Mouse (Mus musculus) C2C12 (cell line): ENCODE measurements around the gene Txlnb. TPM values are rescaled to one million over a fixed set of nuclear protein-coding genes. Genes with fewer than 3 reads are reported as not detected.
"Not testable (repeated sequence)": the region's sequence is repeated elsewhere in the genome, so short reads cannot be mapped to it uniquely, and the experiment has no call there.

Source experiments
- H3K27me3 ChIP-seq: one replicate; pipeline ENCODE4 v1.6.1; 2011; ENCODE audit not compliant: control insufficient read depth, insufficient read depth, insufficient read length
- H3K36me3 ChIP-seq: one replicate; pipeline ENCODE4 v1.6.1; 2011; ENCODE audit not compliant: control insufficient read depth, insufficient read depth
- H3K4me3 ChIP-seq: one replicate; pipeline ENCODE4 v1.5.1; 2011; ENCODE audit warnings: mild to moderate bottlenecking, control low read depth; ENCODE audit not compliant: poor library complexity, insufficient read depth, severe bottlenecking
- H3K79me2 ChIP-seq: one replicate; pipeline ENCODE4 v1.6.1; 2011; ENCODE audit not compliant: control insufficient read depth, insufficient read depth
- H3K79me3 ChIP-seq: one replicate; pipeline ENCODE4 v1.6.1; 2011; ENCODE audit warnings: low read depth, control low read depth
- H3ac ChIP-seq: one replicate; pipeline ENCODE3; 2011; ENCODE audit warnings: low read depth; ENCODE audit not compliant: control insufficient read depth, insufficient read length
- CEBPB ChIP-seq: IDR thresholded peaks from one replicate; pipeline ENCODE4 v1.6.1; 2011; ENCODE audit warnings: low read depth, mild to moderate bottlenecking, control low read depth, moderate library complexity
- CTCF ChIP-seq: IDR thresholded peaks from one replicate; pipeline ENCODE4 v1.5.1; 2011; ENCODE audit not compliant: control insufficient read depth, insufficient read depth, insufficient read length
- FOSL1 ChIP-seq: IDR thresholded peaks from one replicate; pipeline ENCODE4 v1.8.0; 2011; ENCODE audit warnings: mild to moderate bottlenecking, low read length; ENCODE audit not compliant: poor library complexity, insufficient read depth, severe bottlenecking
- MAX ChIP-seq: IDR thresholded peaks from one replicate; pipeline ENCODE4 v1.6.1; 2011; ENCODE audit warnings: mild to moderate bottlenecking, control low read depth
- MYOD1 ChIP-seq: IDR thresholded peaks from one replicate; pipeline ENCODE4 v1.6.1; 2011; ENCODE audit warnings: low read depth; ENCODE audit not compliant: control insufficient read depth, insufficient read length
- MYOG ChIP-seq: IDR thresholded peaks from one replicate; pipeline ENCODE4 v1.6.1; 2011; ENCODE audit not compliant: control insufficient read depth, insufficient read length; ENCODE audit errors: extremely low read depth
- USF1 ChIP-seq: IDR thresholded peaks from one replicate; pipeline ENCODE4 v1.6.1; 2011; ENCODE audit warnings: low read depth, mild to moderate bottlenecking, control low read depth, moderate library complexity
- polyA plus RNA-seq: library from polyadenylated mRNA; unstranded; fragments of >200 nt; fragmentation: generic; extraction: Trizol; gene quantifications from one replicate; pipeline ENCODE4 v1.2.1, GENCODE M21; 2012; ENCODE audit warnings: missing spikeins

Txlnb gene
- polyA plus RNA-seq, 1 experiment: 0.07 TPM

DNA sequence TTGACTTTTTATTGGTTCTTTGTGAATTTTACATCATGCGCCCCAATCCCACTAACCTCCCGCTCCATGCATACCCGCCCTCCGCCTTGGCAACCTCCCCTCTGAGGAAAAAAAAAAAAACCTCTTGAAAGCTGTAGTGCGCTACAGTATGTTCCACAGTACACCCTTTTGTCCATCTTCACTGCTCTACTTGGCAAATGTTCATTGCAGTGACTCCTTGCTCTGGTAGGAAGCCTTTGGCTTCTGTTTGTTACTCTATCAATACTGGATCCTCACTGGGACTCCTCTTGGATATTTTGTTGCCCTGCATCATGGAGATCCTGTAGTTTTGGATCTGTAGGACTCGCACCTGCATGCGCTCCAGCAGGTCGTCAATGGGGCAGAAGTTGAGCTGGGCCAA, 33.1 kb upstream of the Txlnb start:
- H3K27me3 ChIP-seq: no peaks in the 10 kb centered on the region
- H3K4me3 ChIP-seq: no peak overlapping the region
- no peaks in the 10 kb centered on the region for H3K79me3 ChIP-seq
- no peaks in the 10 kb centered on the region for H3K36me3 ChIP-seq
- no peaks in the 10 kb centered on the region for H3K79me2 ChIP-seq
- TF ChIP-seq MYOD1 (no peak), CEBPB (no peak), MYOG (no peak), FOSL1 (no peak)
- no peak overlapping the region for H3ac ChIP-seq

DNA sequence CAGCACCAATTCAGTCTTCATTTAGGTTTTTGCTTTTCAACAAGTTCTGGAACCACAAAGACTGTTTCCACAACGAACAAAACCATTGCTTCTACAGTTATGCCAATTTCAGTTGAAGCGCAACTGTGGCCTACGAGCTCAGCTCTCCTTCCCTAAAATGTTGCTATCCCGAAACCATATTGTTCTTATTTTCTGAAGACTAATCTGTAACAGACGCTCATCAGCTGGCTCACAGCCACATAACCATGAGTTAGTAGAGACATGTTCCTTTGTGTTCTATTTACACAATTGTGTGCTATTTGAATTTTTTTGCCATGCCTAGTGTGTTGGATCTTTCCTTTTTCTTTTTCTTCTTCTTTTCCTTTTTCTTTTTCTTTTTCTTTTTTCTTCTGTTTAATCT, 26.2 kb upstream of the Txlnb start:
- Histone ChIP-seq H3K36me3 (no peaks in the 10 kb centered on the region), H3K79me3 (no peaks in the 10 kb centered on the region), H3K4me3 (no peak overlapping the region), H3K27me3 (no peaks in the 10 kb centered on the region), H3K79me2 (no peaks in the 10 kb centered on the region), H3ac (no peak overlapping the region)
- TF ChIP-seq MYOG: no peak
- TF ChIP-seq CEBPB: no peak
- TF ChIP-seq MYOD1: no peak
- TF ChIP-seq CTCF: no peak
- no peak for TF ChIP-seq MAX
- no peak for TF ChIP-seq FOSL1
- no peak for TF ChIP-seq USF1

DNA sequence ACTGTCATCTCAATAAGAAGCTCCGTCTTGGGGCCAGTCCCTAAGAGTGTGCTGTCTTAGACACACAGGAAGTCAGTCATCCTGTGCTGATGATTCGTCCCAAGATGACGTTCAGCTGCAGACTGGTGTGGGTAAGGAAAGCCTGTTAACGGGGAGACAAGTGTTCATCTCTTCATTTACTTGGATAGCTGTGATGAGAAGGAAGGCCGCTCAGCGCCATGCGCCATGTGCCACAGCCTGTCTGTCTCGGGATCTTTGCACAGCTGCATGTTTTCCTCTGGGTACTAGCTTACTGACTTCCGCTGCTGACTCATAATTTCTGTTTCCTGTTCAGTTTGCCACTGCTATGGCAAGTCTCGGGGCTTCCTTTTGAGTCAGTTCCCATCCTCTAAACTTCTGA, 23.7 kb upstream of the Txlnb start:
- Histone ChIP-seq H3K79me2 (no peaks in the 10 kb centered on the region), H3ac (no peak overlapping the region), H3K27me3 (no peaks in the 10 kb centered on the region), H3K36me3 (no peaks in the 10 kb centered on the region), H3K4me3 (no peak overlapping the region), H3K79me3 (no peaks in the 10 kb centered on the region)
- no peak for TF ChIP-seq CTCF
- TF ChIP-seq MYOG: no peak
- TF ChIP-seq MAX: no peak
- no peak for TF ChIP-seq USF1
- no peak for TF ChIP-seq MYOD1
- TF ChIP-seq FOSL1: no peak
- no peak for TF ChIP-seq CEBPB

DNA sequence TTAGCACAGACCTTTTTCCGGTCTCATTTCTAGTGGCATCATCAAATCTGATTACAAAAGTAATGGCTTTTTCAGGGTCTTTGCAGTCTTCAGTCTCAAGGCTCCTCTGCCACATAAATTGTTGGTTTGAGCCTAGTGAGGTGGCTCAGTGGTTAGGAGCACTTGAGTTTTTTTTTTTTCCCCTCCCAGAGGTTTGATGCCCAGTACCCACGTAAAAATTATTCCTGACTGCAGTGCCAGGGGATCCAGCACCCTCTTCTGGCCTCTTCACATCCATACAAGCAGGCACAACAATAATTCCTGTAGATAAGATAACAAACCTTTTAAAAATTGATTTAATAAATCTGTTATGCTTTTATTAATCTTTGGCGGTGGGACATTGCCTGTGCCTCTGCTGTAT, 21.7 kb upstream of the Txlnb start:
- no peaks in the 10 kb centered on the region for H3K79me2 ChIP-seq
- no peak for TF ChIP-seq FOSL1
- TF ChIP-seq MYOG: no peak
- TF ChIP-seq CEBPB: no peak
- TF ChIP-seq MAX: no peak
- TF ChIP-seq USF1: no peak
- no peak for TF ChIP-seq CTCF
- no peak for TF ChIP-seq MYOD1
- no peak overlapping the region for H3ac ChIP-seq
- no peaks in the 10 kb centered on the region for H3K27me3 ChIP-seq
- no peak overlapping the region for H3K4me3 ChIP-seq
- H3K36me3 ChIP-seq: no peaks in the 10 kb centered on the region
- no peaks in the 10 kb centered on the region for H3K79me3 ChIP-seq

DNA sequence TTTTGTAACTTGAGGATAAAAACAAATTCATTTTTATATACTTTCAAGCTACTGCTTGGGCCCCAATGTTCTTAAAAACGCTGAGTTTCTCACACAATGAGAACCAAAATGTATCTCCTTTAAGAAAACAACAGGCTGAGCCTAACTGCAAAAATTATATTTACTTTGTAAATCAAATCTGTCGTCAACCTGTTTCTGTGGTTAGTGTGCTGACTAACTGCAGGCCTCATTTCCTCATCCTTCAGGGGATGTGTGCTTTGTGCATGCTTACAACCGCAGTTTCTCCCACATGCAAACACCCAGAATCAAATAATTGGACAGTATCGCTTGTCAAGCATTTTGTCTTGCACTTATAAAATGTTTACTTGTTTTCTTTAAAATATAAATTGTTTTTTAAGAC, 20.9 kb upstream of the Txlnb start:
- H3K4me3 ChIP-seq: no peak overlapping the region
- no peak overlapping the region for H3ac ChIP-seq
- H3K79me3 ChIP-seq: no peaks in the 10 kb centered on the region
- no peaks in the 10 kb centered on the region for H3K27me3 ChIP-seq
- no peaks in the 10 kb centered on the region for H3K36me3 ChIP-seq
- H3K79me2 ChIP-seq: no peaks in the 10 kb centered on the region
- TF ChIP-seq MAX (peak; percentile 83), CEBPB (peak; percentile 91), FOSL1 (peak; percentile 51), CTCF (no peak), MYOD1 (peak; percentile 51), MYOG (no peak), USF1 (no peak)

DNA sequence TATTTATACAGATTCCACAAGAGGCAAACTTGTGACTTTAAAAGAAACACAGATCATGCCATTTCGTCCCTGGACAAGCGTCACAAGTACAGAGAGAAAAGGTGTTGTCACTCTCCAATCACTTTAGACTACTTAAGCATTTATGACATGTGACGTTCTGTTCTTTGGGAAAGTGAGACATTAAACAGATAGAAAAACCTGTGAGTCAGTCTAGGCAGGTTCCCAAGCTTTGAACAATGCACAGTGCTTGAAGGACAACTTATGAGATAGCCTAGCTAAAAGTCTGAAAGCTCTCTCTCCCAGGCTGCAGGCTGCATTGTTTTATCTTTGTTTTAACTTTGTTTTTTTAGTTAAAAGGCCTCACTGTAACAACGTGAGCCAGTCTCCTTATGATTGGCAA, 19.3 kb upstream of the Txlnb start:
- not testable (repeated sequence) for H3K79me3 ChIP-seq, H3K36me3 ChIP-seq, H3K4me3 ChIP-seq, H3K79me2 ChIP-seq, H3K27me3 ChIP-seq, H3ac ChIP-seq

DNA sequence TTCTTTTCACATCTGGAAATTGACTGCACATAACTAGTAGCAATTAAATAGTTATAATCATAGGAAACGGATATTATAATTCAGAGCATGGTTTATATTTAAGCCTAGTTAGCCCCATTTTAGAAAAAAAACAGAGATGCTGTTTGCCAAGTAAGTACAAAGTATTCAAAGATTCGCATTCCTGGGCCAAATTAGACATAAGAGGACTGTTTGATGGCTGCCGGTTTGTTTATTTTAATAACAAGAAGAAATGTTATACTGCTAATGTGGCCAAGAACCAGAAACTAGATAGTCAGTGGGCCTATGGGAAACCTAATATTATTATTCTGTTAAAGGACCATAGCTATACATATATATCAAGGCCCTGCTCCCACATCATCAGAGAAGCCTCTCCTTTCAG, 9.3 kb upstream of the Txlnb start:
- no peaks in the 10 kb centered on the region for H3K36me3 ChIP-seq
- H3K27me3 ChIP-seq: no peaks in the 10 kb centered on the region
- no peak overlapping the region for H3K4me3 ChIP-seq
- no peak overlapping the region for H3ac ChIP-seq
- no peaks in the 10 kb centered on the region for H3K79me2 ChIP-seq
- H3K79me3 ChIP-seq: no peaks in the 10 kb centered on the region
- TF ChIP-seq MYOG: no peak
- TF ChIP-seq MYOD1: no peak
- no peak for TF ChIP-seq USF1
- no peak for TF ChIP-seq MAX
- no peak for TF ChIP-seq FOSL1
- no peak for TF ChIP-seq CEBPB
- no peak for TF ChIP-seq CTCF
